Mouse (Mus musculus): ENCODE measurements at regions not wholly inside any gene's neighbourhood (a gene's known extent, or its start where the extent isn't known, plus 50 kb on each side); places are given as distances from the start of the nearest gene placed in this dataset.

DNA sequence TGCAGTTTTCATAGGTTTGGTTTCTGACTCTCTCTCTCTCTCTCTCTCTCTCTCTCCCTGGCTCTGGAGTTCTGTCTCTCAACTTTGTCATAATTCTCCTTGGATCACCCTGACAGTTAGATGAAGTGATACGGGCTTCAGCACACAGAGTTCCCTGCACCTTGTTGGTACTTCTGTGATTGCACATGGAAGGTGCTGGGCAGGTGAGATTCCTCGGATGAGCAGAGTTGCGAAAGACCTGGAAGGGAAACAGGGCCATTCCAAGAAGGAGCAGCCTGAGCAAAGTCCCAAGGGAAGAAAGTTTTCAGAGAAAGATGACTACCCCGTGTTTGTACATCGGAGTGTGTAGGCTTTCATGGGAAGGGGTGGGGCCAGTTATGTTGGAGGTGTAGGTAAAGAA, 91.8 kb upstream of the Bcl6 start:
- Histone ChIP-seq H3K4me2 (no peak overlapping the region), H3K4me1 (no peaks in the 10 kb centered on the region), H3K9me3 (no peaks in the 10 kb centered on the region), H3K4me3 (no peak overlapping the region), H3K9ac (no peak overlapping the region), H3K27ac (no peak overlapping the region), H3K27me3 (no peaks in the 10 kb centered on the region), H3K36me3 (no peaks in the 10 kb centered on the region)
- no peak for ATAC-seq (ENCODE audit: insufficient number of reproducible peaks, insufficient read depth, low FRiP score, low TSS enrichment, low read depth)
- WGBS, result 90% methylated on average over 5 of the region's 5 CpGs

DNA sequence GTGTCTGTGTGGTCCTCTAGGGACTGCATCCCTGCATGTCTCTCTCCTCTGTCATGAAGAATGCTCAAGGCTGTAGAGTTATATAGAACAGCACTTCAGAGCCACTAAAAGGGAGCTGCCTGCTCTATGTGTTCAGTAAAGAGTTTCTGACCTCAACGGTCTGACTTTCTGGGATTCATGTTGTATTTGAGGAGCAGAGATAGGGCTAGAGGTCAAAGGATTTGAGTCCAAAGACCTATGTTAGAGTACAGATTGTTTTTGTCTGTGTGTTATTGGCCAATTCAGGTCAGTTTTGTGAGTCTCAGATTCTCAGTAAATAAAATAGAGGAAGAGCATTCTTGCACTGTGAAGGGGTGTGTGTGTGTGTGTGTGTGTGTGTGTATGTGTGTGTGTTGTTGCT, 90.0 kb upstream of the Bcl6 start:
- no peak for ATAC-seq (ENCODE audit: insufficient number of reproducible peaks, insufficient read depth, low FRiP score, low TSS enrichment, low read depth)
- no peak overlapping the region for H3K9ac ChIP-seq
- no peaks in the 10 kb centered on the region for H3K4me1 ChIP-seq
- H3K4me3 ChIP-seq, result no peak overlapping the region
- WGBS, result 84% methylated on average over 1 of the region's 1 CpGs
- no peaks in the 10 kb centered on the region for H3K36me3 ChIP-seq
- no peaks in the 10 kb centered on the region for H3K27me3 ChIP-seq
- H3K4me2 ChIP-seq, result no peak overlapping the region
- no peak overlapping the region for H3K27ac ChIP-seq
- H3K9me3 ChIP-seq, result no peaks in the 10 kb centered on the region

GRCm38 (mm10) chr16:24077428-24077827, 88.8 kb upstream of the Bcl6 start:
- Histone ChIP-seq H3K4me1 (no peaks in the 10 kb centered on the region), H3K4me3 (no peak overlapping the region), H3K27ac (no peak overlapping the region), H3K4me2 (no peak overlapping the region), H3K36me3 (no peaks in the 10 kb centered on the region), H3K27me3 (no peaks in the 10 kb centered on the region), H3K9ac (no peak overlapping the region), H3K9me3 (no peaks in the 10 kb centered on the region)
- WGBS, result 66% methylated on average over 2 of the region's 2 CpGs
- no peak for ATAC-seq (ENCODE audit: insufficient number of reproducible peaks, insufficient read depth, low FRiP score, low TSS enrichment, low read depth)

- H3K27ac ChIP-seq, result no peak overlapping the region
- H3K4me2 ChIP-seq, result no peak overlapping the region
- WGBS, result 91% methylated on average over 4 of the region's 4 CpGs
Observed at GRCm38 (mm10) chr16:24076799-24077136, 88.1 kb upstream of the Bcl6 start.

GRCm38 (mm10) chr16:24076109-24076798, 87.6 kb upstream of the Bcl6 start:
- Histone ChIP-seq H3K27ac (no peak overlapping the region), H3K9ac (no peak overlapping the region), H3K4me2 (no peak overlapping the region), H3K4me1 (no peaks in the 10 kb centered on the region), H3K36me3 (no peaks in the 10 kb centered on the region), H3K27me3 (no peaks in the 10 kb centered on the region), H3K9me3 (no peaks in the 10 kb centered on the region), H3K4me3 (no peak overlapping the region)
- no peak for ATAC-seq (ENCODE audit: insufficient number of reproducible peaks, insufficient read depth, low FRiP score, low TSS enrichment, low read depth)
- 88% methylated on average over 4 of the region's 4 CpGs for WGBS

More at GRCm38 (mm10) chr16:24076799-24077136, 88.1 kb upstream of the Bcl6 start:
- H3K4me3 ChIP-seq, result no peak overlapping the region
- no peak for ATAC-seq (ENCODE audit: insufficient number of reproducible peaks, insufficient read depth, low FRiP score, low TSS enrichment, low read depth)
- H3K9me3 ChIP-seq, result no peaks in the 10 kb centered on the region
- H3K36me3 ChIP-seq, result no peaks in the 10 kb centered on the region
- no peaks in the 10 kb centered on the region for H3K4me1 ChIP-seq
- H3K9ac ChIP-seq, result no peak overlapping the region
- no peaks in the 10 kb centered on the region for H3K27me3 ChIP-seq

DNA sequence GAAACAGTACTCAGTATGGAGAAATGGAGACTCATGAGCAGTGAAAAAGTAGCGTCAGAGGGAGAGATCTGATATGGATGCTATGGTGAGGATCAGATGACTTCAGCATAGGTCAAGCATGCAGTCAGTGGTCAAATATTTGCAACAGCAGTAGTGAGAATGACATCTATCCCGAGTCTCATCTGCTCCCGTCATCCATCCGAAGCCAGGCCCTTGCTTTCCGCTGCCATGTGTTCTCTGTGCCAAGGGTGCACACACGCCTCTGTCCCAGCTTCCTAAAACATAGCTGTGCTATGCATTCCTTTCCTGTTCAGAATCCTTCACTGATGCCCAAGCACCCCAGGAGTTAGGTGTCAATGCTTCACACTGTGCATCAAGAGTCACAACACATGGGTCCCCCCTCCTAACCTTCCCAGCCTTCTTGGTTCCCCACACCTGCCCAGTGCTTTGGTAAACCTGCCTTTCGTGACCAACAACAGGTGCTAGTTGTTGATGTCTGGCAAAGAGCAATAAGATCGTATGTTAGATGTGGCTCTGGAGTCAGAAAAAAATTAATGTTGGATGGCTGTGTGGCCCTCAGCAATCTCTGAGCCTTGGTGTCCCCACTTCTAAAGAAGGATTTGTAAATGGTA, 85.1 kb upstream of the Bcl6 start:
- no peaks in the 10 kb centered on the region for H3K4me1 ChIP-seq
- no peak for ATAC-seq (ENCODE audit: insufficient number of reproducible peaks, insufficient read depth, low FRiP score, low TSS enrichment, low read depth)
- no peaks in the 10 kb centered on the region for H3K9me3 ChIP-seq
- H3K4me3 ChIP-seq, result no peak overlapping the region
- WGBS, result 81% methylated on average over 8 of the region's 8 CpGs
- no peak overlapping the region for H3K27ac ChIP-seq
- no peaks in the 10 kb centered on the region for H3K36me3 ChIP-seq
- H3K4me2 ChIP-seq, result no peak overlapping the region
- H3K27me3 ChIP-seq, result no peaks in the 10 kb centered on the region
- H3K9ac ChIP-seq, result no peak overlapping the region

- ATAC-seq (ENCODE audit: insufficient number of reproducible peaks, insufficient read depth, low FRiP score, low TSS enrichment, low read depth), result no peak
- Histone ChIP-seq H3K36me3 (no peaks in the 10 kb centered on the region), H3K9me3 (no peaks in the 10 kb centered on the region), H3K27me3 (no peaks in the 10 kb centered on the region), H3K27ac (no peak overlapping the region), H3K4me3 (no peak overlapping the region), H3K9ac (no peak overlapping the region), H3K4me2 (no peak overlapping the region), H3K4me1 (no peaks in the 10 kb centered on the region)
- 60% methylated on average over 6 of the region's 6 CpGs for WGBS
Observed at GRCm38 (mm10) chr16:24073065-24073464, 84.4 kb upstream of the Bcl6 start.

- Histone ChIP-seq H3K4me2 (no peak overlapping the region), H3K27ac (no peak overlapping the region), H3K36me3 (no peaks in the 10 kb centered on the region), H3K4me1 (no peaks in the 10 kb centered on the region), H3K9ac (no peak overlapping the region), H3K9me3 (no peaks in the 10 kb centered on the region), H3K27me3 (no peaks in the 10 kb centered on the region), H3K4me3 (no peak overlapping the region)
- whole genome bisulfite sequencing, result 90% methylated on average over 5 of the region's 5 CpGs
- ATAC-seq (ENCODE audit: insufficient number of reproducible peaks, insufficient read depth, low FRiP score, low TSS enrichment, low read depth), result no peak
Observed at GRCm38 (mm10) chr16:24069411-24069810, 80.8 kb upstream of the Bcl6 start.

- no peak overlapping the region for H3K4me3 ChIP-seq
- no peaks in the 10 kb centered on the region for H3K9me3 ChIP-seq
- H3K27ac ChIP-seq, result no peak overlapping the region
- H3K36me3 ChIP-seq, result no peaks in the 10 kb centered on the region
- WGBS, result 68% methylated on average over 4 of the region's 4 CpGs
- no peak for ATAC-seq (ENCODE audit: insufficient number of reproducible peaks, insufficient read depth, low FRiP score, low TSS enrichment, low read depth)
- H3K9ac ChIP-seq, result no peak overlapping the region
- no peak overlapping the region for H3K4me2 ChIP-seq
- no peaks in the 10 kb centered on the region for H3K27me3 ChIP-seq
- H3K4me1 ChIP-seq, result no peaks in the 10 kb centered on the region
Observed at GRCm38 (mm10) chr16:24068250-24068813, 79.7 kb upstream of the Bcl6 start.

- no peak overlapping the region for H3K4me2 ChIP-seq
- no peak for ATAC-seq (ENCODE audit: insufficient number of reproducible peaks, insufficient read depth, low FRiP score, low TSS enrichment, low read depth)
Observed at GRCm38 (mm10) chr16:24062314-24062713, 73.7 kb upstream of the Bcl6 start.

GRCm38 (mm10) chr16:24061496-24061895, 72.8 kb upstream of the Bcl6 start:
- Histone ChIP-seq H3K4me1 (peaks cover 7% of the 10 kb centered on the region), H3K27ac (no peak overlapping the region), H3K4me3 (no peak overlapping the region), H3K36me3 (no peaks in the 10 kb centered on the region), H3K9ac (no peak overlapping the region), H3K9me3 (no peaks in the 10 kb centered on the region), H3K27me3 (no peaks in the 10 kb centered on the region), H3K4me2 (no peak overlapping the region)
- WGBS, result 74% methylated on average over 4 of the region's 4 CpGs
- ATAC-seq (ENCODE audit: insufficient number of reproducible peaks, insufficient read depth, low FRiP score, low TSS enrichment, low read depth), result no peak

More at GRCm38 (mm10) chr16:24062314-24062713, 73.7 kb upstream of the Bcl6 start:
- H3K27ac ChIP-seq, result no peak overlapping the region
- no peak overlapping the region for H3K4me3 ChIP-seq
- H3K9me3 ChIP-seq, result no peaks in the 10 kb centered on the region
- H3K4me1 ChIP-seq, result no peaks in the 10 kb centered on the region
- H3K27me3 ChIP-seq, result no peaks in the 10 kb centered on the region
- no peak overlapping the region for H3K9ac ChIP-seq
- WGBS, result 74% methylated on average over 5 of the region's 5 CpGs
- H3K36me3 ChIP-seq, result no peaks in the 10 kb centered on the region

DNA sequence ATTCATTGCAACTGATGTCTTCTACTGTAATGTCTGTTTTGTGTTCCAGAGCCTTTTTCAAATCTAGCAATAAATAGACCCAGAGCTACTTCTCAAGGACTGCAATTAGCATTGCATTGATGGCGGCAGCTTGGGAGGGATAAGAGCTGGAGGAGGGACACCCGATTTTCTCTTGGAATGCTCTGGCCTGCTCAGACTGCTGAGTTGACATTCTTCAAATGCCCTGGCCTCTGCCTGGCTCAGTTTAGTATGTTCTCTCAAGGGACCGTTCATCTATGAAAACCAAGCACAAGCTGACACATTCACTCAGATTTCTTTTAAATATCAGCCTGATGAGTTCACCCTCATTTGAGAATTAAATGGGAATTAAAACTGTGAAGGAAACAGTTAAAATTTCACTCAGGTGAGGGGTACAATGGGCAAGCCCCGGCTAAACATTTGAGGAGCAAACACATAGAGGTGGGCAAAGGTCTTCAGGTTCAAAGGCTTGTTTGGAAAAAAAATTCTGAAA, 70.5 kb upstream of the Bcl6 start:
- H3K9ac ChIP-seq, result no peak overlapping the region
- no peak overlapping the region for H3K4me2 ChIP-seq
- WGBS, result 69% methylated on average over 4 of the region's 4 CpGs
- ATAC-seq (ENCODE audit: insufficient number of reproducible peaks, insufficient read depth, low FRiP score, low TSS enrichment, low read depth), result no peak
- no peaks in the 10 kb centered on the region for H3K9me3 ChIP-seq
- no peaks in the 10 kb centered on the region for H3K36me3 ChIP-seq
- H3K4me3 ChIP-seq, result no peak overlapping the region
- H3K4me1 ChIP-seq, result peaks cover 12% of the 10 kb centered on the region
- no peak overlapping the region for H3K27ac ChIP-seq
- H3K27me3 ChIP-seq, result no peaks in the 10 kb centered on the region
